Mouse (Mus musculus) forebrain, embryonic 16.5 days (tissue): Measurements from ENCODE around the gene Cldn13. TPM values are rescaled to one million over a fixed set of nuclear protein-coding genes. Genes with fewer than 3 reads are reported as not detected.
"Not testable (repeated sequence)": the region's sequence is repeated elsewhere in the genome, so short reads cannot be mapped to it uniquely, and the experiment has no call there.

ENCODE experiments used
- ATAC-seq: fragments of 200-750 bp; cut with Nextera tagmentation; 2 replicates; pipeline ENCODE4 v1.8.0; 2017; ENCODE audit warnings: mild to moderate bottlenecking, moderate library complexity
- H3K27ac ChIP-seq: fragments of 300-500 bp; sonication (generic); 2 replicates; pipeline ENCODE4 v1.5.1; 2014; ENCODE audit warnings: low read length, control low read depth
- H3K27me3 ChIP-seq: fragments of 300-500 bp; sonication (generic); replicated peaks from 2 replicates; pipeline ENCODE4 v1.6.1; 2014; ENCODE audit warnings: low read length; ENCODE audit not compliant: control insufficient read depth, insufficient read depth
- H3K36me3 ChIP-seq: fragments of 300-500 bp; sonication (generic); 2 replicates; pipeline ENCODE4 v1.6.1; 2014; ENCODE audit not compliant: control insufficient read depth, insufficient read depth
- H3K4me1 ChIP-seq: fragments of 300-500 bp; sonication (generic); replicated peaks from 2 replicates; pipeline ENCODE4 v1.6.1; 2014; ENCODE audit warnings: low read length; ENCODE audit not compliant: control insufficient read depth, insufficient read depth
- H3K4me2 ChIP-seq: fragments of 300-500 bp; sonication (generic); 2 replicates; pipeline ENCODE4 v1.6.1; 2014; ENCODE audit warnings: mild to moderate bottlenecking, low read length, control low read depth
- H3K4me3 ChIP-seq: fragments of 300-500 bp; sonication (generic); replicated peaks from 2 replicates; pipeline ENCODE4 v1.5.1; 2014; ENCODE audit warnings: mild to moderate bottlenecking, low read length, control low read depth
- H3K9ac ChIP-seq: fragments of 300-500 bp; sonication (generic); replicated peaks from 2 replicates; pipeline ENCODE4 v1.6.1; 2014; ENCODE audit warnings: low read depth, low read length, control low read depth
- H3K9me3 ChIP-seq: fragments of 300-500 bp; sonication (generic); 2 replicates; pipeline ENCODE4 v1.6.1; 2016; ENCODE audit warnings: low read length; ENCODE audit not compliant: control insufficient read depth
- WGBS: fragments of 180-500 bp; shearing (Covaris S2); extraction: QIAGEN DNeasy Blood & Tissue Kit; methylation state at CpG from one replicate; pipeline ENCODE4 v1.1.7; 2014; 5-methylcytosine and 5-hydroxymethylcytosine counted together
- polyA plus RNA-seq: library from polyadenylated mRNA; unstranded; fragments of >200 nt; fragmentation: Nextera tagmentation; extraction: Ambion mirVana; gene quantifications from 2 replicates; pipeline ENCODE4 v1.2.1, GENCODE M21; 2015

The Cldn13 gene
- polyA plus RNA-seq: not detected in 2 replicates

DNA sequence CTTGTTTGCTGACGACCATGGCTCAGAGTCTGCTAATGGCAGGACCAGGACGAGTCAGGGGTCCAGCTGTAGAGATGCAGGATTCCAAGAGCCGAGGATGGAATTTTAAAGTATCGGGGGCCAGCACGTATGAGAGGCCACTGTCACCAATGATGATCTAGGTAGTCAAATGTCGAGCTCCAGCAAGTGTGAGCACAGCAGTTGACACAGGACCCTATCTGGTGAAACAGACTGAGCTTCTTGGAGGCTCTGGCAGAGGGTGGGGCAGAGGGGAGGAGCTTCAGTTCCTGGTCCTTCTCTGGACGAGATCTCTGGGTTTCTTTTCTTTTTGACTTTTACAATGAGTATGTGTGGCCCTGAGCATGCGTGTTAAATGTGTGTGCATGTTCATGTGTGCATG lies at the start of gene Cldn13:
Gene Cldn13, minus strand, starts transcription at position 216 of the 400 bp plus-strand sequence.
- Histone ChIP-seq H3K27me3 (no peaks in the 10 kb centered on the region), H3K4me3 (no peak within 1 kb of the TSS), H3K4me1 (no peaks in the 10 kb centered on the region), H3K9ac (no peak within 1 kb of the TSS), H3K27ac (no peak within 1 kb of the TSS), H3K36me3 (no peaks in the 10 kb centered on the region), H3K9me3 (no peaks in the 10 kb centered on the region), H3K4me2 (no peak within 1 kb of the TSS)
- WGBS: 82% methylated on average over 8 of the region's 8 CpGs
- no peak for ATAC-seq

DNA sequence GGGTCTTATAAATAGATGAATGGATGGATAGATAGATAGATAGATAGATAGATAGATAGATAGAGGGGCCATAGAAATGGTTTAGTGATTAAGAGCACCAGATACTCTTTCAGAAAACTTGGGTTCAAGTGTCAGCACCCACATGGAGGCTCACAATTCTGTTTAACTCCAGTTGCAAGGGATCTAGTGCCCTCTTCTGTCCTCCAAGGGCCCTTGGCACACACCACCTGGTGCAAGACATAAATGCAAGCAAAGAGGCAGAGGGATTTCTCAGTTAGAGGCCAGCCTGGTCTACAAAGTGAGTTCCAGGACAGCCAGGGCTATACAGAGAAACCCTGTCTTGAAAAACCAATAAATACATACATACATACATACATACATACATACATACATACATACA lies 49.3 kb upstream of the Cldn13 start:
- H3K9ac ChIP-seq, H3K9me3 ChIP-seq, H3K4me3 ChIP-seq, ATAC-seq, H3K27me3 ChIP-seq, H3K4me2 ChIP-seq, H3K36me3 ChIP-seq, H3K4me1 ChIP-seq, H3K27ac ChIP-seq: not testable (repeated sequence)

DNA sequence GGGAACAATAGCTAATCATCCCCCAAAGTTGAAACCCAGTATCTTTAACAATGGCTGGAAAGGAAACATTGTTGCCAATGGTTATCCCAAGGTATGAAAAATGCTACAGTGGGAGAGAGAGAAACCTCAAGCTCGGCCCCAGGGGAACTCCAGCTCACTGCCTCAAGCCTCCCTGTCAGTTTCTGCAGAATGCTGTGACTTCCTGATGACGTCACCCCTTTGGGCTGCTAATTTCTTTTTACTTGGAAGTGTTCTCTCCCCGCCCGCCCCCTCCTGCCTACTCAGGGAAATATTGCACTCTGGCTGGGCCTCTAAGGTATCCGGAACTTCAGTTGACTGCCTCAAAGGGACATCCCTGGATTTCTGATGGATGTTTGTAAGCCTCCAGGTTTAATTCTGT lies 48.2 kb upstream of the Cldn13 start:
- H3K9ac ChIP-seq: no peak overlapping the region
- ATAC-seq: no peak
- 21% methylated on average over 5 of the region's 5 CpGs for WGBS
- no peak overlapping the region for H3K4me2 ChIP-seq
- 0 out of 2 replicates have a peak, but pooled peaks cover 3% of the 10 kb centered on the region for H3K27me3 ChIP-seq
- H3K4me3 ChIP-seq: no peak overlapping the region
- no peaks in the 10 kb centered on the region for H3K9me3 ChIP-seq
- no peaks in the 10 kb centered on the region for H3K36me3 ChIP-seq
- no peak overlapping the region for H3K27ac ChIP-seq
- H3K4me1 ChIP-seq: peaks cover 7% of the 10 kb centered on the region

DNA sequence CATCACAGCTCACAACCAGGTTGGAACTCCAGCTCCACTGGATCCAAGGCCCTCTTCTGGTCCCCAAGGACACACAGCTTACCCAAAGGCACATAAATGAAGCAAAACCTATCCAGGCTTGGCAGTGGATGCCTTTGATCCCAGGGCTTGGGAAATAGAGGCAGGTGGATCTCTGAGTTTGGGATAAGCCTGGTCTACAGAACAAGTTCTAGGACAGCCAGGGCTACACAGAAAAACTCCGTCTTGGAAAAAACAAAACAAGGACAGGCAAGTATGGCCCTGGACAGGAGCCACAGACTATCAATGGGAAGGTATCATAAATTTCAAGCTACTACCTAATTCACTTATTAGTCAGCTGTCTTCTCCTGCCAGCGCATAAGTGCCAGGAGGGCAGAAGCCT lies 46.2 kb upstream of the Cldn13 start:
- Histone ChIP-seq H3K27me3 (0 out of 2 replicates have a peak, but pooled peaks cover 2% of the 10 kb centered on the region), H3K4me2 (no peak overlapping the region), H3K4me3 (no peak overlapping the region), H3K27ac (no peak overlapping the region), H3K4me1 (peaks cover 7% of the 10 kb centered on the region), H3K9me3 (no peaks in the 10 kb centered on the region), H3K36me3 (no peaks in the 10 kb centered on the region), H3K9ac (no peak overlapping the region)
- WGBS: 95% methylated on average over 2 of the region's 2 CpGs
- ATAC-seq: no peak

GRCm38 (mm10) chr5:134960430-134960829 lies 45.1 kb upstream of the Cldn13 start:
- 73% methylated on average over 2 of the region's 2 CpGs for WGBS
- H3K36me3 ChIP-seq: no peaks in the 10 kb centered on the region
- H3K9me3 ChIP-seq: no peaks in the 10 kb centered on the region
- H3K4me2 ChIP-seq: no peak overlapping the region
- no peaks in the 10 kb centered on the region for H3K4me1 ChIP-seq
- H3K4me3 ChIP-seq: no peak overlapping the region
- no peak overlapping the region for H3K9ac ChIP-seq
- ATAC-seq: no peak
- no peak overlapping the region for H3K27ac ChIP-seq
- H3K27me3 ChIP-seq: no peaks in the 10 kb centered on the region

- Histone ChIP-seq H3K4me2 (no peak overlapping the region), H3K27ac (no peak overlapping the region), H3K27me3 (no peaks in the 10 kb centered on the region), H3K9me3 (no peaks in the 10 kb centered on the region), H3K4me3 (no peak overlapping the region), H3K4me1 (no peaks in the 10 kb centered on the region), H3K9ac (no peak overlapping the region), H3K36me3 (no peaks in the 10 kb centered on the region)
- ATAC-seq: no peak
- 69% methylated on average over 7 of the region's 7 CpGs for WGBS
These were observed 43.8 kb upstream of the Cldn13 start for GRCm38 (mm10) chr5:134959114-134959513.

GRCm38 (mm10) chr5:134955491-134955890 lies 40.2 kb upstream of the Cldn13 start:
- H3K36me3 ChIP-seq: no peaks in the 10 kb centered on the region
- H3K4me1 ChIP-seq: no peaks in the 10 kb centered on the region
- no peak overlapping the region for H3K4me2 ChIP-seq
- WGBS: 83% methylated on average over 5 of the region's 5 CpGs
- H3K9ac ChIP-seq: no peak overlapping the region
- H3K27ac ChIP-seq: no peak overlapping the region
- no peaks in the 10 kb centered on the region for H3K27me3 ChIP-seq
- H3K4me3 ChIP-seq: no peak overlapping the region
- no peaks in the 10 kb centered on the region for H3K9me3 ChIP-seq
- no peak for ATAC-seq

DNA sequence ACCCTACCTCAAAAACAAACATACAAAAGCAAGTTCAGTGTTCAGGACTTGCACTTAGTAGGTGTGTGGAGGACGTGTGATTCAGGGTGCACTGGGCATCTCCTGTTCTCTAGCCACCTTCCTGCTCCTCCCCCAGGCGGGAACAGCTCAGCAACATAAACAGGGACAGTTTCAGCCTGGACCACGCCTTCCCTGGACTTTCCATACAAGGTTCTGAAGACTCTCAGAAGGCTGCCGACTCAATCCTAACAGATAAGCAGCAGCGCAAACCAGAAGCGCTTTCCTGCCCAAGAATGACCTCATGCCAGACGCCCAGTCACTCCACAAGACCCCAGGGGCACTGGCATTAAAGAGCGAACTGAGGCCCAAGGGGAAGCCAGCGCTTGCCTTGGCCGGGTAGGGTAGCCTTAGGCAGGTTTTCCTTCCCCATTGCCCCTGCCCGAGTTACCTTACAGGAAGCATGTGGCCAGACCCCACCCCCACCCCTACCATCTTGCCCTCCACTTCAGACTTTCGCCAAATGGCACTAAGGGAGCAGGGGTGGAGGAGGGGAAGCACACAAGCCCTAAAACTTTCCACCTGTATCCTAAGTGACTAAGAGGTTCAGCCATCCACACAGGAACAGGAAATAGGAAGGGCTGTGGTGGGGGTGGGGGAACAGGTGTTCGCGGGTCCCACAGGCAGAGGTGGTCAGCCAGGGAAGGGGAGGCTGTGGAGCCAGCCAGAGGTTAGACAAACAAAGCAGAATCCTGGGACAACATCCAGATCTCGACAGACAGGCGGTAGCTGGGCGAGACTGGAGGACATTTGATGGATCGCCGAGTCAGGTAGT lies 35.9 kb upstream of the Cldn13 start:
- Histone ChIP-seq H3K4me1 (no peaks in the 10 kb centered on the region), H3K9me3 (no peaks in the 10 kb centered on the region), H3K36me3 (no peaks in the 10 kb centered on the region), H3K27ac (no peak overlapping the region), H3K4me2 (no peak overlapping the region), H3K4me3 (no peak overlapping the region), H3K27me3 (peaks cover 12% of the 10 kb centered on the region), H3K9ac (no peak overlapping the region)
- no peak for ATAC-seq
- WGBS: 52% methylated on average over 19 of the region's 19 CpGs

DNA sequence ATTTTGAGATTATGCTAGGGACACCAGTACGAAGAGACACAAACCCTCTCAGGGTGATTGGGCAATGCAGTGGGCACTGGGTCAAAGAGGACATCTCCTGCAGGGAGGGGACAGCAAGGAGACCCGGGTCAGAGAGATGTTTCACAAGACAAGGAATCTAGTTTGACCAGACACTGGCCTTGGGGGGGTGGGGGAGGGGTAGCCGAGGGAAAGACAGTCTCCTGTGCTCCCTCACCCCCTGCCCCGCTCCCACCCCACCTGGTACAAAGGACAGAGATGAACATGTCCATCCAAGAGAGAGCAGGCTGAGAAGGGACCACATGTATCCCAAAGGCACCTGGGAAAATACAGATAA lies 32.7 kb upstream of the Cldn13 start:
- Histone ChIP-seq H3K9me3 (no peaks in the 10 kb centered on the region), H3K4me3 (no peak overlapping the region), H3K4me1 (no peaks in the 10 kb centered on the region), H3K27ac (no peak overlapping the region), H3K4me2 (no peak overlapping the region), H3K9ac (no peak overlapping the region), H3K27me3 (peaks cover 24% of the 10 kb centered on the region), H3K36me3 (no peaks in the 10 kb centered on the region)
- WGBS: 64% methylated on average over 4 of the region's 4 CpGs
- ATAC-seq: no peak
